Mouse (Mus musculus): ENCODE results near the gene 1700013F07Rik. TPM values are rescaled to one million over a fixed set of nuclear protein-coding genes. Genes with fewer than 3 reads are reported as not detected.

Gene 1700013F07Rik
- not detected for total RNA-seq (2023)

GRCm38 (mm10) chr3:108533951-108534350 is at the start of gene 1700013F07Rik:
Gene 1700013F07Rik, plus strand, starts transcription at chr3:108534150.

GRCm38 (mm10) chr3:108536517-108537260 is 2.7 kb downstream of the 1700013F07Rik start, which contains the start of gene 5330417C22Rik:
Gene 5330417C22Rik, minus strand, starts transcription at chr3:108536536.

GRCm38 (mm10) chr3:108562133-108562730 is 28.3 kb downstream of the 1700013F07Rik start, which contains the start of gene Tmem167b:
Gene Tmem167b, minus strand, starts transcription at chr3:108562466.

GRCm38 (mm10) chr3:108571443-108572294 is 37.7 kb downstream of the 1700013F07Rik start, which contains the start of gene Taf13:
Gene Taf13, plus strand, starts transcription at chr3:108571698.

GRCm38 (mm10) chr3:108590786-108591529 is 57.0 kb downstream of the 1700013F07Rik start, which contains the start of gene Wdr47:
Gene Wdr47, plus strand, starts transcription at chr3:108591279.

Other genes starting within 250 kb of the 1700013F07Rik start
- gene Mybphl, start 169.2 kb upstream of the 1700013F07Rik start, total RNA-seq (2023) = not detected
- 1 to 10 TPM; 8.8 to 9.3 TPM for gene Psrc1, start 150.3 kb upstream of the 1700013F07Rik start, total RNA-seq (2023)
- gene Celsr2, start 118.6 kb upstream of the 1700013F07Rik start, total RNA-seq (2023) = 1 to 10 TPM; 1.1 to 1.3 TPM
- gene Sars, start 88.9 kb upstream of the 1700013F07Rik start, total RNA-seq (2023) = 10 to 100 TPM; 53.9 to 57.3 TPM
- gene 5330417C22Rik, start 2.4 kb downstream of the 1700013F07Rik start, total RNA-seq (2023) = not detected
- 10 to 100 TPM; 35.3 to 37.7 TPM for gene Tmem167b, start 28.3 kb downstream of the 1700013F07Rik start, total RNA-seq (2023)
- gene Taf13, start 37.5 kb downstream of the 1700013F07Rik start, total RNA-seq (2023) = 10 to 100 TPM; 22.6 to 29.8 TPM
- gene Wdr47, start 57.1 kb downstream of the 1700013F07Rik start, total RNA-seq (2023) = 1 to 10 TPM; 4.1 to 9.3 TPM
- gene Clcc1, start 119.8 kb downstream of the 1700013F07Rik start, total RNA-seq (2023) = 10 to 100 TPM; 15.8 to 24.6 TPM
- gene Gpsm2, start 188.2 kb downstream of the 1700013F07Rik start, total RNA-seq (2023) = 10 to 100 TPM; 15.7 to 26.1 TPM
- gene Aknad1, start 205.5 kb downstream of the 1700013F07Rik start, total RNA-seq (2023) = under 1 TPM in 1 of 2 experiments, not detected in 1; 0.16 TPM

Data from neutrophil, adult 59 days (primary cell).